Mouse (Mus musculus): ENCODE measurements around the gene Gm14418. TPM values are rescaled to one million over a fixed set of nuclear protein-coding genes. Genes with fewer than 3 reads are reported as not detected.

Gene Gm14418
- polyA plus RNA-seq (2012; rRNA removed), result 0.47 and 0.85 TPM in 2 replicates

GRCm38 (mm10) chr2:177398096-177398495 is at the start of gene Gm14418:
Gene Gm14418 (minus strand): TSS chr2:177398320.

Other genes starting within 250 kb of the Gm14418 start
- 2.0 and 2.4 TPM in 2 replicates for gene Gm14410, start 191.9 kb downstream of the Gm14418 start, polyA plus RNA-seq (2012; rRNA removed)
- not detected in 2 replicates for gene Gm14409, start 131.3 kb downstream of the Gm14418 start, polyA plus RNA-seq (2012; rRNA removed)
- not detected in 2 replicates for gene Gm14412, start 74.0 kb downstream of the Gm14418 start, polyA plus RNA-seq (2012; rRNA removed)
- gene Zfp970, start 66.4 kb upstream of the Gm14418 start, polyA plus RNA-seq (2012; rRNA removed), result 4.2 and 5.1 TPM in 2 replicates
- 0.50 and 0.82 TPM in 2 replicates for gene Gm14403, start 99.9 kb upstream of the Gm14418 start, polyA plus RNA-seq (2012; rRNA removed)
- not detected in 2 replicates for gene Gm14406, start 179.9 kb upstream of the Gm14418 start, polyA plus RNA-seq (2012; rRNA removed)